Mouse (Mus musculus): ENCODE measurements at regions not wholly inside any gene's neighbourhood (a gene's known extent, or its start where the extent isn't known, plus 50 kb on each side); places are given as distances from the start of the nearest gene placed in this dataset.
A peak's percentile ranks its signal among the peaks of the same experiment; 100 is the strongest.
"Not testable (repeated sequence)": the region's sequence is repeated elsewhere in the genome, so short reads cannot be mapped to it uniquely, and the experiment has no call there.

- DNase-seq (ENCODE audit: low spot score in 2 of 2) = no peak
Observed at GRCm38 (mm10) chr6:140816359-140816758, 87.3 kb downstream of the Gm11077 start.

- no peak for DNase-seq (ENCODE audit: low spot score in 2 of 2)
Observed at GRCm38 (mm10) chr6:140816831-140817230, 87.7 kb downstream of the Gm11077 start.

DNA sequence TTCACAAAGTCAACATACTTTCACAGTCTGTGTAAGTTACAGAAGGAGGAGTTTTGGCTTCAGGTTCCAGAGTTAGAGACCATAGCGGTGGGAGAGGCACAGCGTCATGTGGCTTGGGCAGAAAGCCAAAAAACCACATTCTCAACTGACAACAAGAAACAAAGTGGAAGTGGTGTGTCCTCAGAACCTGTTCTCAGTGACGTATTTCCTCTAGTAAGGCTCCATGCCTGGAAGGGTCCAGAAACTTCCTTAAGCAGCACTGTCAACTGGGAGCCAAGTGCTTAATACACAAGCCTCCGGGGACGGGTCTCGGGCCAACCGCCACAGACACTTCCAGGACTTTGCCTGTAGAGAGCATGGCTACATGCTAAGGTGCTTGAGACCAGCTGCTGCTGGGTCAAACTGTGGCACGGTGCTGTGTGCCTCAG lies 90.4 kb downstream of the Gm11077 start:
- peak in 1 of 2 experiments; percentile 10 for DNase-seq (ENCODE audit: low spot score in 2 of 2)

DNA sequence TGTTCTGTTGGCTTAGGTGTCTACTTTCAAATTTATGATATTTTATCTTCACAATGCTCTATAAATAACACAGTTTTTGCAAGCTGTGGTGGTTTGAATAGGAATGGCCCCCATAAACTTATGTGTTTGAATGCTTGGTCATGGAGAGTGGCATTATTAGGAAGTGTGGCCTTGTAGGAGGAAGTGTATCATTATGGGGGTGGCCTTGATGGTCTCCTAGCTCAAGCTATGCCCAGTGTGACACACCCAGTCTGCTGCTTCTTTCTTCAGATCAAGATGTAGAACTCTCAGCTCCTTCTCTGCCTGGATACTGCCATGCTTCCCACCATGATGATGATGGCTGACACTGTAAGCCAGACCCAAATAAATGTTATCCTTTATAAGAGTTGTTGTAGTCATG lies 97.4 kb downstream of the Gm11077 start:
- no peak for DNase-seq (ENCODE audit: low spot score in 2 of 2)

DNA sequence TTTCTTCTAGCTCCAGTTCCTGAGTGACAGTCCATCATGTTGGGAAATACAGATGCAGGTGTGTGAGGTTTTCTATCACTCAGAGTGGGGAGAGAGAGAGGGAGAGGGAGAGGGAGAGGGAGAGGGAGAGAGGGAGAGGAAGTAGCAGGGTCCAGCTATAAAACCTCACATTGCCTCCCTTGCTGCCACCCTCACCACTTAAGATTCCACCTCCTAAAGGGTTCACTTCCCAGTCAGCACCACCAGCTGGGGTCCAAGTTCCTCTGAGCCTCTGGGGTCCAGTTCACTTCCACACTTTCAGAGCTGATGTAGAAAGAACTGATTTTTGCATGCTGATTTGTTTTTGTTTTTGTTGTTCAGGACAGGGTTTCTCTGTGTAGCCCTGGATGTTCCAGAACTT lies 98.6 kb downstream of the Gm11077 start:
- DNase-seq (ENCODE audit: low spot score in 2 of 2) = no peak

DNA sequence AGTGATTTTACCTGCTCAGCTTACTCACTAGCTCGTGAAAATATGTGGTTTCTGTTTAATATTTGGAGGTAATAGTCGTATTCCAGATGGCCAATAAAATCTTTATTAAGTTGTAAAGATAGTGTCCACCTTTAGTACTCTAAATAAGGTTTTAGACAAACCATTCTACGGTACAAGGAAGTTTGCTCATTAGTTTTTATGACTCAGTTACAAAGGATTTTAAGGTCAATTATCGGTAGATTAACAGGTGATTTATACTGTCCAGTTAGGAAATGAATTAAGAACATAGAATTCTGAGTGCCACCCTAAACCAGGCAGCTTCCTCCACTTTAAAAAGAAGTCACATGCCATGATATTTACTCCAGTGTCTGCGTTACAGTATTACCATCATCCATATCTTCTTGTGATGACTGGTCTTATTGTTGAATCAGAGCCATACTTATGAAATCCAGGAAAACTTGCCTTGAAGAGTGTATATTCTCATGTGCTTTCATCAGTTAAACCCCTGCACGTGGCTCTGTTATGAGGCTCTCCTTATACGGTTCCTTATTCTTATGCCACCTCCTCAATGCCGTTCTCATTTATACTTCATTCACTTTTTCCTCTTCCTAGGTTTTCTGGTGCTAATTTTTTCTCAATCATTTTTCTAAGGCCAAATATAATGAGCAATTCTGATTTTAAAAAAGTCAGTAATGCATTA lies 114.4 kb downstream of the Gm11077 start:
- DNase-seq (ENCODE audit: low spot score in 2 of 2) = no peak

GRCm38 (mm10) chr6:140847165-140847564 lies 118.1 kb downstream of the Gm11077 start:
- DNase-seq (ENCODE audit: low spot score in 2 of 2) = no peak

GRCm38 (mm10) chr6:140852420-140852819 lies 123.3 kb downstream of the Gm11077 start:
- DNase-seq (ENCODE audit: low spot score in 2 of 2) = no peak

- peak in 1 of 2 experiments; percentile 57 for DNase-seq (ENCODE audit: low spot score in 2 of 2)
Observed at GRCm38 (mm10) chr6:140853508-140853907, 124.4 kb downstream of the Gm11077 start.

DNA sequence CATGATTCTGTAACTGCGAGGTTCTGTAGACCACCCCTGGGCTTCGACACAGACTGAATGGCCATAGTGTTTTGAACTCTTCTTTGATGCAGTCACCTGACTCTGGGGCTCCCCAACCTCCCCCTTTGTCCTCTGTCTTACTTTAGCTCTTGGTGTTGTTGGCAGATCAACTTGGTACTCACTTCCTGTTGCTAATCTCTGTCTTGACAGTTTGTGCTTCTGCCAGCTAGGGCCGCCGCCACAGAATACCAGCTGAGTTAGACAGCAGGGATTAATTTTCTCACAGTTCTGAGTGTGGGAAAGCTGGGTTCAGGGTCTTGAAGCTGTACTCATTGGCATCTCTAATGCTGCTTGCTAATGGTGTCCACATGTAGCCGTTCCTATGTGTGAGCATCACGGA lies 125.6 kb downstream of the Gm11077 start:
- DNase-seq (ENCODE audit: low spot score in 2 of 2) = no peak

DNA sequence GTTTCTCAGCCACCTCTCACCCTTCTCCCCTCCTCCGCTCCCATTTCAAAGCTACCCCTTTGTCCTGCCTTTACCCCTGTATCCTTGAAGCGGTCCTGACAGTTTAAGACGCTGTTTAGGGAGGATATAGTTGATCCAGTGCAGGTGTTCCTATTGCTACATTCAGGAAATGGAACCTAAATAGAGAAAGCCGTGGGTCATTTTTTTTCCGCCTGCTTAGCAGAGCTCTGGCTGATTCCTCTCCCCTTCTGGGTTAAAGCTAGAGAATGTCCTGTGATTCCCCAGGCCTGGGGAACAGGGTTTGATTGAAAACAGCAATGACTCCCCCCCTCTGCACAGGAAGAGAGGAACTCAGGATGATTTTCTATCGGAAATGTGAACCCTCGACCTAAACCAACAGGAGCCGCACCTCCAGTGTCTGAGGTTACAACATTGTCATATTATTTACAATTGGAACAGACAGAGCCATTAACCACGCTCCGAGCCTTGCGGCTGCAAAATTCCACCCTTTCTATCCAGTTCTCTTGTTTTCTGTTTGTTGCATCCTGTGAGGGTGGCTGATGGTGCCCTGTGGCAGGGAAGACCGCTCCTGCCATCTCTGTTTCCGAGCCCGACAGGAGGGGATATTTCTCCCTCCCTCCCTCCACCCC lies 127.5 kb downstream of the Gm11077 start:
- no peak for DNase-seq (ENCODE audit: low spot score in 2 of 2)

DNA sequence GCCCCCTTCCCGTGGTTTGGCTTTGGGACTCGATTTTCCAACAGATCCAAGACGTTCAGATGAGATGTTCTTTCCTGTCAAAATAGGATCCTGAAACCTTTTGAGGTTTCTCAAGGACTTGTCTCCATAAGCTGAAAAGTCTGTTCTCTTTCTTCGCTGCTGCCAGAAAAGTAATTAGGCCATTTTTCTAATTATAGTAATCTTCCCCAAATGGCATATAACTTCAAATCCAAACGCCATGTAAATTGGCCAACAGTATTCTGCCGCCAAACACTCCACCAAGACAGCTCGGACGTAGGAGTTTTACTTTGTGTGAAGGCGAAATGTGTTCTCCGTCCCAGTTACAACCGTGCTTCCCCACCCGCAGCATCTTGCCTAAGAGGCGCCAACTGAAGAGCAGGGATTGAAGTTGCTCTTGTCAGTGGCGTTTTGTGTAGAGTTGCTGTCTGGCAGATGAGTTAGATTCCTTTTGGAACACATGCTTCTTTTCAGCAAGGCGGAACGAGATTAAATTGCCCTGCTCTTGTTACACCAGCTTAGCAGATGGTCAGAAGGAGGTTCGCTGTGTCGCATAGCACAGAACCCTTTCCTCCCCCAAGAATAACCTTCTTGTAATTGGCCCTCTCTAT lies 128.1 kb downstream of the Gm11077 start:
- DNase-seq (ENCODE audit: low spot score in 2 of 2) = no peak

- DNase-seq (ENCODE audit: low spot score in 2 of 2) = not testable (repeated sequence)
Observed at GRCm38 (mm10) chr6:140869523-140869922, 140.4 kb downstream of the Gm11077 start.

- no peak for DNase-seq (ENCODE audit: low spot score in 2 of 2)
Observed at GRCm38 (mm10) chr6:140874831-140875230, 145.7 kb downstream of the Gm11077 start.

GRCm38 (mm10) chr6:140883651-140884050 lies 154.6 kb downstream of the Gm11077 start:
- no peak for DNase-seq (ENCODE audit: low spot score in 2 of 2)

GRCm38 (mm10) chr6:140888610-140889009 lies 159.5 kb downstream of the Gm11077 start:
- no peak for DNase-seq (ENCODE audit: low spot score in 2 of 2)

GRCm38 (mm10) chr6:140890060-140890459 lies 161.0 kb downstream of the Gm11077 start:
- no peak for DNase-seq (ENCODE audit: low spot score in 2 of 2)

- DNase-seq (ENCODE audit: low spot score in 2 of 2) = no peak
Observed at GRCm38 (mm10) chr6:140890591-140890990, 161.5 kb downstream of the Gm11077 start.

DNA sequence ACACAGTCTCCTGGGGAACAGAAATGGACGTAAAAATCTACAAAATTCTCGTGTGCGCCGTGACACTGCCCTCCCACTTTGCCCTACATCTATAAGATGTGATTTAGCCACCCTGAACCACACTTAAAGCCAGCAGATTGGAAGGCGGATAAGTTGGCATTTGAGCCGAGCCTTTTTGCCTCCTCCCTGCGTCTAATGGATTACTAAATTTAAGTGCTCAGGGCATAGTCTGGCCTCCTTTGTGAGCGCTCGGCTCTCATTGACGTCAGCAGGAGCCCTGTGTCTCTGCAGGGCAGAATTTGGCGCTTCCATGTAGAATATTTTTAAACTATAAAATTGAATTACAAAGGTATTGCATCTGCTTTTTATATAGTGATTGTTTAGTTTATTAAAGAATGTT lies 165.4 kb downstream of the Gm11077 start:
- no peak for DNase-seq (ENCODE audit: low spot score in 2 of 2)

DNA sequence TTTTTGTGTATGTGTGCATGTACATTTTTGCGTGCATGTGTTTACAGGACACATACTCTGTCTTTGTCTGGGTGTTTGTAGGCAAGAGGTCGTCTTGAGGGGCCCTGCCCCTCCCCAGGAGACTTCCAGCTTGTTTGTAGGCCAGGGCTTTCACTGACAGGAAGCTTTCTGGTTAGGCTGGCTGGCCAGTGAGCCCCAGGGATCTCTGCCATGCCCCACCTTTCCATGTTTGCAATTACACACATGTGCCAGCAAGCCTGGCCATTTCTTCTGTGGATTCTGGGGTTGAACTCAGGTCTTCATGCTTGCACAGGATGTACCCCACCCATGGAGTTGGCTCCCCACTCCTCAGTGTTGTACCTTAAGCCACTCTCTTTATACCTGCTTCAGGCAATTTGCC lies 166.4 kb downstream of the Gm11077 start:
- DNase-seq (ENCODE audit: low spot score in 2 of 2) = no peak

DNA sequence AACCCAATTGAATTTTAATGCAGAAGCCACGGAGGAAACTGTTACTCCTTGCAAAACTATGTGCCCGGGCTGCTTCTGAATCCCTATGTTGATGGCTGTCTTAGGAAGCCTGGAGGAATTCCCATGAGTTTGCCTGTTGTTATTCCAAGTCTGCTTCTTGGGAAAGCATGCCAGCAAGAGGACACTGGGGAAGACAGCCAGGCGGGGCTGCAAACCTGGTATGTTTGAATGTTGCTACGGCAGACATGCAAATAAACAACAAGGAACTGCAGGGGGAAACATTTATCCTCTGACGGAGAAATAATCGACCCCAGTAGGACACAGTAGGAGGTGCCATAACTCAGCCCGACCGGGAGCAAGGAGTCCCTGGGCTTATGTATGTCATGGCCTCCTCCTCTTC lies 168.0 kb downstream of the Gm11077 start:
- DNase-seq (ENCODE audit: low spot score in 2 of 2) = no peak

DNA sequence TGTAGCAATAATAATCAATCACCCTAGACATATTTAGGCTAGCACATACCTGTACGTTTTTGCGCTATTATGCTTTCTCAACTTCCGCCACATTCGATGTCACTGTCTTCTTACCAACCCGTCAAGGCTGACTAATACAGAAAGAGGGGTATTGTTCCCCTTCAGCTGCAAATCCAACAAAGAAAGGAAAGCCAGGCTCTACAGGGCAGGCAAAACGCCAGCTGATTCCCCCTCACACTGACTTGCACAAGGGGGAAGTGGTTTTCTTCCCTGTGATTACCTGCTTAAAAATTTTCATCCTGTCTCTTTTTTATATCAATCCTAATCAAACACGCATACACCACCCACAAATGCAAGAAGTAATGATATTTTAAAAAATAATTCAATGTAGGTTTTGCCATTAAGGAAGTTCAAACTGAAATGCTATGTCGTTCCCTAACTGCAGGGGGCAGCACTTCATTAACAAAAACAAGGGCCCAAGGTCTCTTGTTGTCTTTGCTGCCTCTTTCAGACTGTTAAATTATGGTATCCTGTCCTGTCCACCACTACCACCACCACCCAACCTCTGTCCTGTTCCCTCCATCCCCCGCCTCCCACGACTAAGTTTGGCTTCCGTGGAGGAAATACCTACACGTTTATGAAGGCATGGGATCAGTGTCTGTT lies 195.4 kb downstream of the Gm11077 start:
- DNase-seq (ENCODE audit: low spot score in 2 of 2) = peak in 1 of 2 experiments; percentile 9

Measured in thymus, postnatal 10 days (tissue).